Mouse (Mus musculus) hindbrain, embryonic 11.5 days (tissue): ENCODE measurements around the gene Zcchc9. TPM values are rescaled to one million over a fixed set of nuclear protein-coding genes. Genes with fewer than 3 reads are reported as not detected.
A peak's percentile ranks its signal among the peaks of the same experiment; 100 is the strongest.

Experiments
- ATAC-seq: fragments of 200-750 bp; cut with Nextera tagmentation; 2 replicates; pipeline ENCODE4 v1.8.0; 2017; ENCODE audit warnings: mild to moderate bottlenecking, moderate TSS enrichment, moderate library complexity; ENCODE audit not compliant: low FRiP score
- DNase-seq: peaks from one replicate; pipeline ENCODE4 v3.0.0-alpha.2; 2015; ENCODE audit warnings: low spot score
- H3K27ac ChIP-seq: fragments of 300-500 bp; sonication (generic); 2 replicates; pipeline ENCODE4 v1.5.1; 2014; ENCODE audit warnings: mild to moderate bottlenecking, low read depth, low read length
- H3K27me3 ChIP-seq: fragments of 300-500 bp; sonication (generic); 2 replicates; pipeline ENCODE4 v1.6.1; 2014; ENCODE audit warnings: mild to moderate bottlenecking, low read length, moderate library complexity, mixed read lengths; ENCODE audit not compliant: control insufficient read depth, insufficient read depth
- H3K36me3 ChIP-seq: fragments of 300-500 bp; sonication (generic); 2 replicates; pipeline ENCODE4 v1.6.1; 2014; ENCODE audit warnings: mild to moderate bottlenecking, low read length, moderate library complexity, mixed read lengths; ENCODE audit not compliant: control insufficient read depth, insufficient read depth
- H3K4me1 ChIP-seq: fragments of 300-500 bp; sonication (generic); replicated peaks from 2 replicates; pipeline ENCODE4 v1.6.1; 2014; ENCODE audit warnings: low read length, mixed read lengths; ENCODE audit not compliant: control insufficient read depth, insufficient read depth
- H3K4me2 ChIP-seq: fragments of 300-500 bp; sonication (generic); replicated peaks from 2 replicates; pipeline ENCODE4 v1.6.1; 2014; ENCODE audit warnings: mild to moderate bottlenecking, low read depth, low read length
- H3K4me3 ChIP-seq: fragments of 300-500 bp; sonication (generic); 2 replicates; pipeline ENCODE4 v1.5.1; 2014; ENCODE audit warnings: low read depth, low read length
- H3K9ac ChIP-seq: fragments of 300-500 bp; sonication (generic); 2 replicates; pipeline ENCODE4 v1.6.1; 2014; ENCODE audit warnings: low read depth, low read length
- H3K9me3 ChIP-seq: fragments of 300-500 bp; sonication (generic); 2 replicates; pipeline ENCODE4 v1.6.1; 2016; ENCODE audit warnings: low read length; ENCODE audit not compliant: control insufficient read depth
- WGBS: fragments of 180-500 bp; shearing (Covaris S2); extraction: QIAGEN DNeasy Blood & Tissue Kit; methylation state at CpG from one replicate; pipeline ENCODE4 v1.1.7; 2014; 5-methylcytosine and 5-hydroxymethylcytosine counted together
- polyA plus RNA-seq: library from polyadenylated mRNA; unstranded; fragments of >200 nt; fragmentation: Nextera tagmentation; extraction: Ambion mirVana; gene quantifications from 2 replicates; pipeline ENCODE4 v1.2.1, GENCODE M21; 2014

The Zcchc9 gene
- polyA plus RNA-seq, 1 experiment from 2014 or later = 31.7 TPM

GRCm38 (mm10) chr13:91807874-91808575, 520 bp upstream of the Zcchc9 start:
- Histone ChIP-seq H3K27me3 (no peaks in the 10 kb centered on the region), H3K4me2 (peak overlapping the region; percentile 53), H3K27ac (peak overlapping the region; percentile 88), H3K36me3 (peaks cover 4% of the 10 kb centered on the region), H3K4me1 (no peaks in the 10 kb centered on the region), H3K9ac (peak overlapping the region; percentile 98), H3K9me3 (no peaks in the 10 kb centered on the region), H3K4me3 (peak overlapping the region; percentile 92)
- DNase-seq (peak; percentile 35), ATAC-seq (no peak; the same call in 1 of the 2 replicates)
- 49% methylated on average over 20 of the region's 20 CpGs for WGBS

- H3K36me3 ChIP-seq = peaks cover 11% of the 10 kb centered on the region
- WGBS = 89% methylated on average over 5 of the region's 5 CpGs
- DNase-seq (no peak), ATAC-seq (no peak)
- H3K27me3 ChIP-seq = no peaks in the 10 kb centered on the region
- no peak overlapping the region for H3K9ac ChIP-seq
- H3K27ac ChIP-seq = no peak overlapping the region
- H3K4me3 ChIP-seq = no peak overlapping the region
- no peak overlapping the region for H3K4me2 ChIP-seq
- H3K9me3 ChIP-seq = no peaks in the 10 kb centered on the region
- H3K4me1 ChIP-seq = no peaks in the 10 kb centered on the region
Measured at GRCm38 (mm10) chr13:91801726-91802125, 5.8 kb downstream of the Zcchc9 start.

DNA sequence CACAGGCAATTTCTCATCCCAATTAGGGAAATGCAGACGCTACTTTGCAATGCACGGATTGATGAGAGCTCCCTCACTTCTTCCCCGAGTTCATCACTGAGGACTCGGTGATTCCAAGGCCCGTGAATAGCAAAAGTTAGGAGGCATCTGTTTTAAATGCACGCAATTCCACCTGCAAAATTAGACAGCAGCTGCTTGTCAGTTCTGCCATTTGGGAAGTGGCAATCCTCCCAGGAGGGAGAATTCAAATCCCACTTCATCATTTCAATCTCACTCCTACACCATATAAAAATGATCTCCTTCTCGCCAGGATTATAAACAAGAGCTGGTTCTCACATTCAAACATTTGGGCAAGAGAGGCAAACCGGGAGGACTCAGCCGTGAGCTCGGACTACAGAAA, 10.1 kb downstream of the Zcchc9 start:
- no peak overlapping the region for H3K9ac ChIP-seq
- WGBS = 94% methylated on average over 10 of the region's 10 CpGs
- H3K4me1 ChIP-seq = no peaks in the 10 kb centered on the region
- H3K27me3 ChIP-seq = no peaks in the 10 kb centered on the region
- H3K4me2 ChIP-seq = no peak overlapping the region
- H3K9me3 ChIP-seq = no peaks in the 10 kb centered on the region
- ATAC-seq (no peak), DNase-seq (no peak)
- no peak overlapping the region for H3K4me3 ChIP-seq
- no peak overlapping the region for H3K27ac ChIP-seq
- H3K36me3 ChIP-seq = peaks cover 7% of the 10 kb centered on the region; the same call in 1 of the 2 replicates

DNA sequence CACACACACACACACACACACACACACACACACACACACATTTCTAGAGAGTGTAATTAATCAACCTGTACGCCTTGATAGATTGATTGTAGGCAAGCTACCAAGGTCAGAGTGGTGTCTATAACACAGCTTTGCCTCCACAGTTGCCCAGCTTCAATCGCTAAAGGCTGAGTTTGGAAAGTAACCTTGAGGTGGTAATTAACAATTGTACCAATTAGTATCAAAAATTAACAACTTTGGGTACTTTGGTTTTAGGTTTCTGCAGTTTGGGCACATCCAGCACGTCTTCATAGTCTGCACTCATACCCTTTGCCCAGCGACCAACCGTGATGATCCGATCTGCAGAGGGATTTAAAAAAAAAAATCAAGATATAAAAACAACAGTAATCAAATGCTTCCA, 10.6 kb downstream of the Zcchc9 start:
- no peak overlapping the region for H3K27ac ChIP-seq
- no peak for DNase-seq
- H3K9me3 ChIP-seq = no peaks in the 10 kb centered on the region
- no peaks in the 10 kb centered on the region for H3K4me1 ChIP-seq
- H3K4me3 ChIP-seq = no peak overlapping the region
- no peak overlapping the region for H3K4me2 ChIP-seq
- no peak for ATAC-seq
- H3K36me3 ChIP-seq = peaks cover 7% of the 10 kb centered on the region; the same call in 1 of the 2 replicates
- H3K9ac ChIP-seq = no peak overlapping the region
- 94% methylated on average over 6 of the region's 6 CpGs for WGBS
- no peaks in the 10 kb centered on the region for H3K27me3 ChIP-seq

- no peaks in the 10 kb centered on the region for H3K27me3 ChIP-seq
- H3K4me1 ChIP-seq = no peaks in the 10 kb centered on the region
- no peak for ATAC-seq
- H3K27ac ChIP-seq = no peak overlapping the region
- no peak overlapping the region for H3K4me2 ChIP-seq
- DNase-seq = no peak
- H3K4me3 ChIP-seq = no peak overlapping the region
- no peaks in the 10 kb centered on the region for H3K9me3 ChIP-seq
- 86% methylated on average over 6 of the region's 6 CpGs for WGBS
- H3K9ac ChIP-seq = no peak overlapping the region
- peaks cover 7% of the 10 kb centered on the region; the same call in 1 of the 2 replicates for H3K36me3 ChIP-seq
Measured at GRCm38 (mm10) chr13:91796003-91796402, 11.5 kb downstream of the Zcchc9 start.

DNA sequence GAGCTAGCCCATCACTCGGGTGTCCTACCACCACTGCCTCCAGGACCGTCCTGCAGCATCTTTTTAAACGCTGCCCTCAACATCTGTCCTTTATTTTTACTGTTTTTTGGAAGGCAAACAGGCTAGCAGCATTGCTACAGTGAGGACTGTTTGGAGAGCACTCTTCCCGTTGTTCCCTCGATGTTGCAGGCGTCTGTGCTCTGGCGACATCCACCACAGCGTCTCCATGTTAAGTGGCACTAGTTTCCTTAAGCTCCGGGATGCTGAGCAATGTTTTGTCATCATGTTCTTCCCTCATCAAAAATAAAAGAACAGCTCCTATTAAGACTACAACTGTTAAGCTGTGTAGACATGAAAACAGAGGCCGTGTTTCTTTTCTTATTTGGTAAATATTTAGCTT, 11.9 kb downstream of the Zcchc9 start:
- Histone ChIP-seq H3K4me1 (no peaks in the 10 kb centered on the region), H3K4me3 (no peak overlapping the region), H3K9ac (no peak overlapping the region), H3K9me3 (no peaks in the 10 kb centered on the region), H3K27me3 (no peaks in the 10 kb centered on the region), H3K36me3 (peaks cover 7% of the 10 kb centered on the region; the same call in 1 of the 2 replicates), H3K27ac (no peak overlapping the region), H3K4me2 (no peak overlapping the region)
- 94% methylated on average over 10 of the region's 10 CpGs for WGBS
- ATAC-seq (no peak), DNase-seq (no peak)

GRCm38 (mm10) chr13:91794926-91795436, 12.5 kb downstream of the Zcchc9 start:
- WGBS = 96% methylated on average over 13 of the region's 13 CpGs
- H3K4me3 ChIP-seq = no peak overlapping the region
- H3K27ac ChIP-seq = no peak overlapping the region
- H3K9me3 ChIP-seq = no peaks in the 10 kb centered on the region
- H3K4me1 ChIP-seq = no peaks in the 10 kb centered on the region
- H3K9ac ChIP-seq = no peak overlapping the region
- no peak for ATAC-seq
- no peak for DNase-seq
- H3K36me3 ChIP-seq = peaks cover 7% of the 10 kb centered on the region; the same call in 1 of the 2 replicates
- no peaks in the 10 kb centered on the region for H3K27me3 ChIP-seq
- no peak overlapping the region for H3K4me2 ChIP-seq

DNA sequence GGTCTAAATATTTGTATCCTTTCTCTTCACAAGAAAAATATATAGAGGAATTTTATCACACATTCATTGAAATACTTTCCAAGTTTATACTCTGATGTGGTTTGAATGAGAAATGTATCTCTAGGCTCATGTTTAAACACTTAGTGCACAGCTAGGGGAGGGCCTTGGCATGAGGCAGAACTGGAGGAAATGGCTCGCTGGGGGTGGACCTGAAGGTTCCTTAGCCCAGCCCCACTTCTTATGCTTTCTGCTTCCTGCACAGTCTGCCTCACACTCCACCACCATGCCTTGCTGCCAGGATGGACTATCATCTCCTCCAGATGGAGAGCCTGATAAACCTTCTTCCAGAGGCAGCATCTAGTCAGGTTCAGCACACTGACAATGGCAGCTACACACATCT, 15.5 kb downstream of the Zcchc9 start:
- DNase-seq = no peak
- no peaks in the 10 kb centered on the region for H3K9me3 ChIP-seq
- no peak overlapping the region for H3K4me3 ChIP-seq
- H3K9ac ChIP-seq = no peak overlapping the region
- no peak overlapping the region for H3K27ac ChIP-seq
- 90% methylated on average over 1 of the region's 1 CpGs for WGBS
- no peak overlapping the region for H3K4me2 ChIP-seq
- no peaks in the 10 kb centered on the region for H3K4me1 ChIP-seq
- H3K27me3 ChIP-seq = no peaks in the 10 kb centered on the region
- ATAC-seq = no peak
- H3K36me3 ChIP-seq = no peaks in the 10 kb centered on the region

- Histone ChIP-seq H3K9me3 (no peaks in the 10 kb centered on the region), H3K4me3 (no peak overlapping the region), H3K4me2 (no peak overlapping the region), H3K9ac (no peak overlapping the region), H3K36me3 (no peaks in the 10 kb centered on the region), H3K4me1 (no peaks in the 10 kb centered on the region), H3K27me3 (no peaks in the 10 kb centered on the region), H3K27ac (no peak overlapping the region)
- DNase-seq (no peak), ATAC-seq (no peak)
Measured at GRCm38 (mm10) chr13:91779892-91780291, 27.6 kb downstream of the Zcchc9 start.
